Mouse (Mus musculus) brain, embryonic 14.5 days (tissue): ENCODE measurements around the gene Lsamp.

ENCODE experiments used
- CTCF ChIP-seq: fragments of 200-500 bp; IDR thresholded peaks from 2 replicates; pipeline ENCODE4 v1.5.1; 2012; ENCODE audit warnings: inconsistent platforms, mild to moderate bottlenecking, moderate library complexity, borderline replicate concordance; ENCODE audit not compliant: insufficient read depth, insufficient read length; ENCODE audit errors: extremely low read depth
- POLR2A ChIP-seq: fragments of 200-500 bp; IDR thresholded peaks from 2 replicates; pipeline ENCODE4 v1.6.1; 2012; ENCODE audit warnings: mild to moderate bottlenecking, inconsistent platforms, borderline replicate concordance; ENCODE audit not compliant: poor library complexity, insufficient read depth, insufficient read length, severe bottlenecking; ENCODE audit errors: extremely low read depth

DNA sequence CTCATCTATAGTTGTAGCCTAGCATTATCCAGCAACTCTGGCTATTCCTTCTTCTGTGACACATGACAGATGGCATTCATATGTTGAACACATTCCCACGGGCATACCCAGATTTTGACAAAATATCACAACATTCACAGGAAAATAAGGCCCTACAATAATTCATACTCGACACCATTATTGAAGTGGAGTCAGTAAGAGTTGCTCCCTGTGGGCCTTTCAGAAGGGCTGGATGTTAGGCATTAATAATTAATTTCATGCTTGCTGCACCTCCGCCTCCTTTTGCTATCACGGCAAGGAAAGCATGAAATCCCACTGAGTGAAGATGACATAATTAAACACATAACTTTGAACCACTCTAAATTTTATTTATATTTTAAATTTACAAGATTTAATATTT is 407.9 kb downstream of the Lsamp start:
- TF ChIP-seq POLR2A, result no peak
- no peak for TF ChIP-seq CTCF
